Mouse (Mus musculus) CH12.LX (cell line): ENCODE data around the gene Tmem30b. TPM values are rescaled to one million over a fixed set of nuclear protein-coding genes. Genes with fewer than 3 reads are reported as not detected.

Experiments
- DNase-seq: peaks from one replicate; pipeline ENCODE4 v3.0.0-alpha.2; 2013; ENCODE audit errors: extremely low read depth
- H3K27ac ChIP-seq: 2 replicates; pipeline ENCODE4 v1.5.1; 2012; ENCODE audit warnings: low read depth, mild to moderate bottlenecking, control low read depth, moderate library complexity; ENCODE audit not compliant: insufficient read depth
- H3K27me3 ChIP-seq: replicated peaks from 2 replicates; pipeline ENCODE3; 2012; ENCODE audit warnings: inconsistent platforms
- H3K36me3 ChIP-seq, 2 experiments: replicated peaks in 1 of 2; 2 replicates each; pipeline versions ENCODE3 to v1.6.1; 2012; ENCODE audit warnings: inconsistent platforms in 1 of 2, low read length in 1 of 2, mild to moderate bottlenecking in 1 of 2, mixed read lengths in 1 of 2, moderate library complexity in 1 of 2; ENCODE audit not compliant: control insufficient read depth in 1 of 2, insufficient read depth in 1 of 2
- H3K4me1 ChIP-seq, 2 experiments: 2 replicates each; pipeline ENCODE4 v1.6.1; 2012; ENCODE audit warnings: inconsistent platforms in 1 of 2, moderate library complexity in 1 of 2; ENCODE audit not compliant: insufficient read depth in 2 of 2, control insufficient read depth in 1 of 2
- H3K4me2 ChIP-seq: 2 replicates; pipeline ENCODE4 v1.6.1; 2012; ENCODE audit warnings: low read depth, mild to moderate bottlenecking, control low read depth; ENCODE audit not compliant: poor library complexity, insufficient read depth, severe bottlenecking
- H3K4me3 ChIP-seq, 3 experiments: fragments of 150-350 bp in 1 of 3; sonication (generic) in 1 of 3; replicated peaks in 1 of 3; 2 replicates each; pipeline versions ENCODE3 to v1.5.1; 2011 to 2012; ENCODE audit warnings: low read depth in 2 of 3, low read length in 2 of 3, mild to moderate bottlenecking in 2 of 3, moderate library complexity in 2 of 3, control low read depth in 1 of 3, improper control_type of control experiment in 1 of 3, inconsistent platforms in 1 of 3, mixed read lengths in 1 of 3; ENCODE audit not compliant: poor library complexity in 1 of 3
- H3K79me2 ChIP-seq: replicated peaks from 2 replicates; pipeline ENCODE4 v1.6.1; 2012; ENCODE audit warnings: mild to moderate bottlenecking, moderate library complexity; ENCODE audit not compliant: control insufficient read depth, poor library complexity, insufficient read depth, severe bottlenecking; ENCODE audit errors: extremely low read depth
- H3K9ac ChIP-seq: 2 replicates; pipeline ENCODE4 v1.6.1; 2012; ENCODE audit warnings: low read depth, mild to moderate bottlenecking, control low read depth, moderate library complexity; ENCODE audit not compliant: insufficient read depth
- H3K9me3 ChIP-seq: replicated peaks from 2 replicates; pipeline ENCODE3; 2012; ENCODE audit warnings: low read length, inconsistent platforms, mixed read lengths
- BHLHE40 ChIP-seq: IDR thresholded peaks from 2 replicates; pipeline ENCODE4 v1.6.1; 2011; ENCODE audit warnings: mild to moderate bottlenecking, low read depth, low read length, improper control_type of control experiment
- CTCF ChIP-seq, 2 experiments: IDR thresholded peaks in 1 of 2; conservative IDR thresholded peaks in 1 of 2; 2 replicates each; pipeline ENCODE4 v1.5.1; 2011 to 2012; ENCODE audit warnings: low read depth in 2 of 2, low read length in 2 of 2, improper control_type of control experiment in 1 of 2, inconsistent platforms in 1 of 2, mild to moderate bottlenecking in 1 of 2, moderate library complexity in 1 of 2
- E2F4 ChIP-seq: IDR thresholded peaks from 2 replicates; pipeline ENCODE4 v1.6.1; 2011; ENCODE audit warnings: low read depth, low read length, improper control_type of control experiment; ENCODE audit not compliant: insufficient replicate concordance
- ELF1 ChIP-seq: IDR thresholded peaks from 2 replicates; pipeline ENCODE4 v1.6.1; 2014; ENCODE audit warnings: low read depth, mild to moderate bottlenecking, inconsistent platforms, low read length, improper control_type of control experiment
- EP300 ChIP-seq: IDR thresholded peaks from 2 replicates; pipeline ENCODE4 v1.6.1; 2011; ENCODE audit warnings: low read length, improper control_type of control experiment
- ETS1 ChIP-seq: conservative IDR thresholded peaks from 2 replicates; pipeline ENCODE4 v1.6.1; 2012; ENCODE audit warnings: low read depth, mild to moderate bottlenecking, inconsistent platforms, low read length, improper control_type of control experiment, moderate library complexity
- HCFC1 ChIP-seq: IDR thresholded peaks from 2 replicates; pipeline ENCODE4 v1.6.1; 2012; ENCODE audit warnings: low read depth, mild to moderate bottlenecking, inconsistent platforms, low read length, improper control_type of control experiment
- JUND ChIP-seq: conservative IDR thresholded peaks from 2 replicates; pipeline ENCODE4 v1.6.1; 2011; ENCODE audit warnings: low read depth, low read length, improper control_type of control experiment
- KAT2A ChIP-seq: IDR thresholded peaks from 2 replicates; pipeline ENCODE4 v1.6.1; 2012; ENCODE audit warnings: low read length, improper control_type of control experiment, inconsistent platforms; ENCODE audit not compliant: insufficient replicate concordance
- MAX ChIP-seq: IDR thresholded peaks from 2 replicates; pipeline ENCODE4 v1.6.1; 2011; ENCODE audit warnings: low read length, improper control_type of control experiment
- MAZ ChIP-seq: IDR thresholded peaks from 2 replicates; pipeline ENCODE4 v1.6.1; 2012; ENCODE audit warnings: low read depth, mild to moderate bottlenecking, inconsistent platforms, low read length, improper control_type of control experiment, moderate library complexity
- MEF2A ChIP-seq: IDR thresholded peaks from 2 replicates; pipeline ENCODE4 v1.6.1; 2014; ENCODE audit warnings: low read depth, mild to moderate bottlenecking, inconsistent platforms, low read length, improper control_type of control experiment, borderline replicate concordance
- MXI1 ChIP-seq: IDR thresholded peaks from 2 replicates; pipeline ENCODE4 v1.6.1; 2011; ENCODE audit warnings: mild to moderate bottlenecking, low read depth, low read length, improper control_type of control experiment
- MYC ChIP-seq: IDR thresholded peaks from 2 replicates; pipeline ENCODE4 v1.6.1; 2011; ENCODE audit warnings: low read depth, mild to moderate bottlenecking, improper control_type of control experiment, low read length
- NELFE ChIP-seq: IDR thresholded peaks from 2 replicates; pipeline ENCODE4 v1.6.1; 2011; ENCODE audit warnings: low read depth, low read length, improper control_type of control experiment
- PAX5 ChIP-seq: IDR thresholded peaks from 2 replicates; pipeline ENCODE4 v1.6.1; 2012; ENCODE audit warnings: low read length, inconsistent platforms, mixed read lengths
- POLR2A ChIP-seq: IDR thresholded peaks from 2 replicates; pipeline ENCODE4 v1.6.1; 2011; ENCODE audit warnings: low read depth, mild to moderate bottlenecking, improper control_type of control experiment, low read length
- POLR2AphosphoS2 ChIP-seq: IDR thresholded peaks from 2 replicates; pipeline ENCODE4 v1.6.1; 2011; ENCODE audit warnings: low read depth, low read length, improper control_type of control experiment
- RAD21 ChIP-seq: IDR thresholded peaks from 2 replicates; pipeline ENCODE4 v1.6.1; 2011; ENCODE audit warnings: low read depth, mild to moderate bottlenecking, low read length, improper control_type of control experiment, moderate library complexity
- RCOR1 ChIP-seq: conservative IDR thresholded peaks from 2 replicates; pipeline ENCODE4 v1.6.1; 2012; ENCODE audit warnings: low read depth, mild to moderate bottlenecking, inconsistent platforms, low read length, improper control_type of control experiment
- SIN3A ChIP-seq: IDR thresholded peaks from 2 replicates; pipeline ENCODE4 v1.6.1; 2012; ENCODE audit warnings: low read length, improper control_type of control experiment, inconsistent platforms
- SMC3 ChIP-seq: IDR thresholded peaks from 2 replicates; pipeline ENCODE4 v1.6.1; 2011; ENCODE audit warnings: low read depth, low read length, improper control_type of control experiment
- TBP ChIP-seq: conservative IDR thresholded peaks from 2 replicates; pipeline ENCODE4 v1.6.1; 2011; ENCODE audit warnings: low read depth, low read length, improper control_type of control experiment
- TCF12 ChIP-seq: IDR thresholded peaks from 2 replicates; pipeline ENCODE4 v1.6.1; 2014; ENCODE audit warnings: low read depth, mild to moderate bottlenecking, inconsistent platforms, low read length, improper control_type of control experiment
- UBTF ChIP-seq: IDR thresholded peaks from 2 replicates; pipeline ENCODE4 v1.6.1; 2012; ENCODE audit warnings: low read depth, mild to moderate bottlenecking, inconsistent platforms, low read length, improper control_type of control experiment, moderate library complexity
- USF1 ChIP-seq: IDR thresholded peaks from 2 replicates; pipeline ENCODE4 v1.6.1; 2014; ENCODE audit warnings: low read depth, mild to moderate bottlenecking, inconsistent platforms, low read length, improper control_type of control experiment
- USF2 ChIP-seq: conservative IDR thresholded peaks from 2 replicates; pipeline ENCODE4 v1.6.1; 2011; ENCODE audit warnings: low read depth, low read length, improper control_type of control experiment
- ZC3H11A ChIP-seq: IDR thresholded peaks from 2 replicates; pipeline ENCODE4 v1.6.1; 2012; ENCODE audit warnings: low read depth, mild to moderate bottlenecking, inconsistent platforms, low read length, improper control_type of control experiment
- ZKSCAN1 ChIP-seq: IDR thresholded peaks from 2 replicates; pipeline ENCODE4 v1.6.1; 2012; ENCODE audit warnings: low read depth, inconsistent platforms, low read length, improper control_type of control experiment, borderline replicate concordance
- ZMIZ1 ChIP-seq: IDR thresholded peaks from 2 replicates; pipeline ENCODE4 v1.6.1; 2012; ENCODE audit warnings: low read depth, mild to moderate bottlenecking, inconsistent platforms, low read length, improper control_type of control experiment
- dilution Hi-C: fragments of 300-500 bp; cut with MboI; formaldehyde crosslinking; loops from 2 replicates; pipeline ENCODE4 v1.14.3; 2020; ENCODE audit warnings: low sequenced_read_pairs; ENCODE audit not compliant: extremely low pct_unique_long_range_greater_than_20kb, extremely low pct_ligation_motif_present
- in situ Hi-C: fragments of 300-500 bp; cut with MboI; formaldehyde crosslinking; loops from 3 replicates; pipeline ENCODE4 v1.14.3; 2019; ENCODE audit warnings: low sequenced_read_pairs, low pct_ligation_motif_present, low pct_unique_long_range_greater_than_20kb, mixed read lengths
- polyA plus RNA-seq: library from polyadenylated mRNA; unstranded; fragments of >175 nt; gene quantifications from 2 replicates; pipeline ENCODE4 v1.2.1, GENCODE M21; 2012; ENCODE audit warnings: low read depth; ENCODE audit not compliant: insufficient read length
- total RNA-seq, 2 experiments: library from RNA; depleted of rRNA; stranded (reverse); fragments of 300-350 nt in 1 of 2; fragments of >200 nt in 1 of 2; gene quantifications; 2 replicates each; pipeline ENCODE4 v1.2.3; 2012 to 2014

Gene Tmem30b
- total and polyA plus RNA-seq, 3 experiments, result not detected

DNA sequence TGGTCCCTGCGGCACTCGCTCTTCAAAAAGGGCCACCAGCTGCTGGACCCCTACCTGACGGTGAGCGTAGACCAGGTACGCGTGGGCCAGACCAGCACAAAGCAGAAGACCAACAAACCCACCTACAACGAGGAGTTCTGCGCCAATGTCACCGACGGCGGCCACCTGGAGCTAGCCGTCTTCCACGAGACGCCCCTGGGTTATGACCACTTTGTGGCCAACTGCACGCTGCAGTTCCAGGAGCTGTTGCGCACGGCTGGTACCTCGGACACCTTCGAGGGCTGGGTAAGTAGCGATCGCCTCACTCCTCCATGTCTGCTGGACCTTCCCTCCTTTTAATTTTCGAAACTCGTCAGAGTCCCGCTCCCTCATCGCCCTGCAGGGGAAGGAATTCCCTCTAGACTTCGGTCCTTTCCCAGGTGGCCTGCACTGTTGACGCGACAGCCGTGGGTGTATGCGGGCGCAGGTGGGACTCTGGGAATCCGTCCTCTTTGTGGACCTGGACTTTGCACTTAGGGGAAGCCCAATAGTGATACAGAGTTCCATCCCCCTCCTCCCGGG lies 39.1 kb upstream of the Tmem30b start:
- dilution Hi-C loops, result no loop called here
- H3K9ac ChIP-seq, result no peak overlapping the region; the same call in 1 of the 2 replicates
- peaks cover 7 to 18% of the 10 kb centered on the region in 2 experiments for H3K4me1 ChIP-seq
- H3K36me3 ChIP-seq, result no peaks in the 10 kb centered on the region
- no peaks in the 10 kb centered on the region for H3K79me2 ChIP-seq
- TF ChIP-seq MYC (no peak), MXI1 (no peak), TCF12 (no peak), BHLHE40 (no peak), MAZ (no peak), KAT2A (no peak), PAX5 (no peak), POLR2AphosphoS2 (no peak), MAX (no peak), EP300 (no peak), NELFE (no peak), USF1 (no peak), E2F4 (no peak), RAD21 (no peak), JUND (no peak), ZC3H11A (no peak), MEF2A (no peak)
- no peak for DNase-seq
- H3K4me2 ChIP-seq, result peak overlapping the region; percentile 46
- H3K27ac ChIP-seq, result no peak overlapping the region
- peak overlapping the region in 2 of 3 experiments; percentile 54 to 65 for H3K4me3 ChIP-seq
- in situ Hi-C loops, result no loop called here
- peaks cover 23% of the 10 kb centered on the region for H3K27me3 ChIP-seq
- no peaks in the 10 kb centered on the region for H3K9me3 ChIP-seq

DNA sequence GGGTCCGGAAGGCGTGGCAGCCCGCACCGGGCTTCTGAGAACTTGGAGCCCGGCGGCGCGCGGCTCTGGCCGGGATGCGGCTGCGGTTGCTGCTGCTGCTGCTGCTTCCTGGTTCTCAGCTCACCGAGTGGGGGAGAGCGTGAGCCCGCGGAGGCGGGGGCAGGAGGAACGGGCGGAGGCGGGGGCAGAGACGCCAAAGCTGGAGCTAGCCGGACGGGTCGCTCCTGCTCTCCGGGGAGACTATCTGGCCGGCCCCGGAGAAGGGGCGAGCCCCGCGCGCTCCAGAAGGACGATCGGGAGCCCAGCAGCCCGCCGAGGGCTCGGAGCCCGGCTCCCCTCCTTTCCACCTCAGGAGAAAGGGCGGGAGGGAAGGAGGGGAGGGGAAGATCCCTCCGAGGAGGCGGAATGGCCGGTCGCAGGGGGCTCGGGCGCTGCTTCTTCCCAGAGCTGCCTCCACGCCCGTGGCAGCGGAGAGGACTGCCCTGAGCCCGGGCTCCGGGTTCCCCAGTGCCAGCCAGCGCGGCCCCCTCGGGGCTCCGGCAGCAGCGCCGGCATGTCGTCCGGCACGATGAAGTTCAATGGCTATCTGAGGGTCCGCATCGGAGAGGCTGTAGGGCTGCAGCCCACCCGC lies 38.5 kb upstream of the Tmem30b start, which contains the start of gene Prkch:
Gene Prkch, plus strand, starts transcription at position 187 of the 631 bp plus-strand sequence.
- H3K9me3 ChIP-seq, result no peaks in the 10 kb centered on the region
- no peaks in the 10 kb centered on the region for H3K79me2 ChIP-seq
- H3K9ac ChIP-seq, result peak within 1 kb of the TSS; percentile 36; the same call in 1 of the 2 replicates
- no peak within 1 kb of the TSS for H3K27ac ChIP-seq
- H3K4me2 ChIP-seq, result peak within 1 kb of the TSS; percentile 46
- H3K4me3 ChIP-seq, result peak within 1 kb of the TSS in 2 of 3 experiments; percentile 54 to 65
- in situ Hi-C loops, result no loop called here
- dilution Hi-C loops, result no loop called here
- H3K36me3 ChIP-seq, result no peaks in the 10 kb centered on the region
- H3K4me1 ChIP-seq, result peaks cover 7 to 18% of the 10 kb centered on the region in 2 experiments
- DNase-seq, result peak; percentile 60
- H3K27me3 ChIP-seq, result peaks cover 23% of the 10 kb centered on the region
- TF ChIP-seq MEF2A (no peak), MXI1 (no peak), MAZ (peak; percentile 96), USF2 (no peak), ELF1 (peak; percentile 93), KAT2A (no peak), SMC3 (peak; percentile 27; the same call in 1 of the 2 replicates), TCF12 (peak; percentile 45; the same call in 1 of the 2 replicates), ZC3H11A (no peak), TBP (no peak), E2F4 (no peak), ETS1 (no peak), HCFC1 (no peak), ZKSCAN1 (no peak), EP300 (no peak), POLR2A (no peak), ZMIZ1 (no peak), CTCF (conservative IDR thresholded peaks at IDR 0.05 in 1 of 2, IDR thresholded peaks at IDR 0.05 in 1 of 2; ENCODE audit: low read depth in 2 of 2, low read length in 2 of 2) (peak in 1 of 2 experiments; percentile 53; a peak in 2 of 4 replicates), SIN3A (0 out of 2 replicates have a peak, but pooled peaks have one; percentile 48), PAX5 (no peak), NELFE (no peak), JUND (no peak), UBTF (peak; percentile 81; the same call in 1 of the 2 replicates), POLR2AphosphoS2 (no peak), RAD21 (peak; percentile 11), RCOR1 (no peak)
